Mouse (Mus musculus) T-helper 1 cell (primary cell): ENCODE measurements around the gene Src.
"Not testable (repeated sequence)": the region's sequence is repeated elsewhere in the genome, so short reads cannot be mapped to it uniquely, and the experiment has no call there.

ENCODE experiments used
- in situ Hi-C: fragments of 300-600 bp; cut with MboI, MseI; formaldehyde crosslinking; loops from one replicate; pipeline ENCODE4 v1.15.1; 2025; ENCODE audit warnings: high pct_unique_total_duplicates

The Src gene

DNA sequence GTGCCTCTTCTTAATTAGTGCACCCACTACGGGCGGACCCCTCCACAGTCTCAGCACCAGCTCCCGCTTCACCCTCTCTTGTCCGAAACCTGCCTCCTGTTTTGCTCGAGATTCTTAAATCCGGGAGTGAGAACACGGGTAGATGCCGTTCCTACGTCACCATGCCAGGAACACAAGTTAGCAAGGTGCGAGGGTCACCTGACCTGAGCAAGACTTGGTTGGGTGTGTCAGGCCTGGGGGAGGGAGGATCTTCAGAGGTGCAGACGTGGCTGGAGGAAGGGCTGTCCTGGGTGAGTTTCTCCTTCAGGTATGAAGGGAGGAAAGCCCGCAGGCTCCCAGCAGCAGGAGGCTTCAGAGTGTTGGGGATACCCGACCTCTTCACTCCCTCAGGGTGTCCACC is at the start of gene Src:
Src (plus strand) TSS at position 239 of the 400 bp plus-strand sequence.
- in situ Hi-C loops: loop anchor here (5.0 kb wide), 1 partner anchor 384 kb away; no protein-coding TSS in a partner anchor

DNA sequence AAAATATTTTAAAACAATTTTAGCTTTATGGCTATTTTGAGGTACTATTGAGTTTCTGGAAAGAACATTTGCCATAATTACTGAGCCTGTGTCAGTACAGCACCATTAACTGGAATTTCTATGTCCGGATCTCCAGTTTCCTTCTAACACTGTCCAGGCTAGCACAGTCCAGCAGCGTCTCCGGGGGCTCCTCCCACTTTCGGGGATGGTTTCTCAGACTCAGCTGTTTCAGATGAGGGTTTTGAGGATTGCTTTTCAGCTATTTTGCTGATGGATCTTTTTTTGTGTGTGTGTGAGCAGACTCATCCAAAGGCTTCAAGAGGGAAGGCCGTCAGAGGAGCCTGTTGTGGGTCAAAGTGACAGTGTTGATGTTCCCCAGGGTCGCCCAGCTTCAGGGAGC is 46.5 kb upstream of the Src start:
- in situ Hi-C loops: no loop called here

DNA sequence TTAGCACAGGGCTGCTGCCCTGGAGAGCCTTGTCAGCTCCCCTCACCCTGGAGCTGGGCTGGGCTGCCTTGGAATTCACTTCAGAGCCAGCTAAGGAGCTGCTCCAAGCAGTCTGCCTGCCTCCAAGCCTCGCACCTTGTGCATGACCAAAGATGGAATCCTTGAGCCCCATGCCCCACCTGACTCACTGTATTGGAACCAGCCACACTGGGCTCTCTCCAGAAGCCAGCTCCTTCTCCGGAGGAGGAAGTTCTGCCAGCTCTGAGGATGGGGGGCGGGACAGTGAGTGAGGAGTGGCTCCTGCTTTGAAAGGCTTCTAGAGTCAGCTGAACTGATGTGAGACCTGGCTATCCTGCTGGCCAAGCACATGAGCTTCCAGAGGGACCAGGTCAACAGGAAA is 44.6 kb upstream of the Src start:
- in situ Hi-C loops: no loop called here

DNA sequence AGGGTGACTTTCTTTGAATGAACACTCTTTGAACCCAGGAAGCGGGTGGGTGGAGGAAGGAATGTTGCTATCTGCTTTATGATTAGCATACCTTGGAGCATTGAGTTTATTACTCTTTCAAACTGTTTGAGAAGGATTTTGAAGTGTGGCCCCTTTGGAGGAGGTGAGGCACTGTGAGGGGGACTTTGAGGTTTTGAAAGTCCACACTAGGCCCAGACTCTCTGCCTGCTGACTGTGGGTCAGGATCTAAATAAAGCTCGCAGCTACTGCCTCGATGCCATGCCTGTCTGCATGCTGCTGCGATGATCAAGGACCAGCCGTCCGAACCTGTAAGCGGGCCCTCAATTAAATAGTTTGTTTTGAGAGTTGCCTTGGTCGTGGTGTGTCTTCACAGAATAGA is 43.2 kb upstream of the Src start:
- in situ Hi-C loops: no loop called here

DNA sequence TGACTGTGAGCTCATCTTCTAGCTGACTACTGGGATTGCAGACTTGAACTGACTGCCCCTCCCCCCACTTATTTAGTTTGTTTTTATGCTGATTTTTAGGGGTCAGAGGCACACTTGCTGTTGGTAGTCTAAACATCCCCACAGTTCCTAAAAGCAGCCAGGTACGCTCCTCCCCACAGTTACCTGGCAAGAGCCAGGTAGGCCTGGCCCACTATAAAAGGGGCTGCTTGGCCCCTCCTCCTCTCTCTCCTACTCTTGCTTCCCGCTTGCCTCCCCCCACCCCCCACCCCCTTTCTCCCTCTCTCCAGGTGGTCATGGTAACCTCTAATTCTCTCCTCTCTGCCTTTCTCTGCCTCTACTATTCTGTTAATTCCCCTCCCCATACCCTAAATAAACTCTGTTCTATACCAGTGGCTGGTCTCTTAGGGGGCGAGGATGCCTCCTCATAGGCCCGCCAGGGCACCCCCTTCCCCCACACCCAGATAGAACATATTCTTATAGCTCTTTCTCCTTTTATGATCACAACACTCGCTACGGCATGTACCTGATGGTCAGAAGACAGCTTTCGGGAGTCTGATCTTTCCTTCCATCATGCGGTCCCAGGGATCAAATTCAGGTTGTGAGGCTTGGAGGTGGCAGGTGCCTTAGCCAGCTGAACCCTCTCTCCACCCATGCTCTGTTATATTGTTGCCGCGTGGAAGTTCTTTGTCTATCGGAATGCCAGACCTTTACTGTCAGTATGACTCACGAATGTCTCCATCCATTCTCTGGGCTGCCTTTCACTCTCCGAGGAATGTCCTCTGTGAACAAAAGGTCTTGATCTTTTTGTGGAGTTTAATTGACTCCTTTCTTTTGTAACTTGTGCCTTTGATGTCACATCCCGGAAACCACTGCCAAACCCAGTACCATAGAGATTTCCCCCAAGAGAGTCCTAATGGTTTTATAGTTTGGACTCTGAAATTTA is 42.2 kb upstream of the Src start:
- in situ Hi-C loops: no loop called here

DNA sequence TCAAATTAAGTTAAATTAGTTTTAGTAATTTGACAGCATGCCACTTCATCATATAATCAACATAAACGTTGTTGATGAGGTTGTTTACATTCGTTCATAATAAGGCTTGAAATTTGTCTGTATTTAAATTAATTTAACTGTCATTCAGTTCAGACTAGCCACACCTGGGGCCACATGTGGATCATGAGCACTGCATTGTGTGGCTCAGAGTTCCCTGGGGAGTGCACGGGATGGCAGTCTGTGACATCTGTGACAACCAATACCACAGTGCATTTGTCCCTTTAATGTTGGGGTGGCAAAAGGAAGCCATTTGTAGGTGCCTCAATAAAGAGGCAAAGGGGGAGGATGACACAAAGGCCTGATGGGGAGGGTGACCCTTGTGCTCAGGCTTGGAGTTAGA is 41.2 kb upstream of the Src start:
- in situ Hi-C loops: no loop called here

DNA sequence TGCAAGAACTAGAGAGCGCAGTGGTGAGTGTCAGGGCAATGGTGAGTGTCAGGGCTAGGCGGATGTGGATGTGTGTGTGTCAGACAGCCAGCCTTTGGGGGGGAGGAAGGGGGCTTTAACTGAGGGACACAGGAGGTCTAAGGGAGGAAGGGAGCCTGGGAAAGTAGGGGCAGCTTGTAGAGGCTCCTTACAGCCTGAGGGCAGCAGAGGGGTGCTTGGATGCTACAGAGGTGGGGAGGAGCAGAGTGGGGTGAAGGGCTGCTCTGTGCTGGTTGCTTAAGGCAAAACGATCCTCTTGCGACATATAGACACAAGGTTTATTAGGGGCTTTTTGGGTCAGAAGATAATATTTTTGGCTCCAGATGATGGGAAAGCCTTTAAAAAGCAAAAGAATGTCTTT is 33.4 kb upstream of the Src start:
- in situ Hi-C loops: no loop called here

DNA sequence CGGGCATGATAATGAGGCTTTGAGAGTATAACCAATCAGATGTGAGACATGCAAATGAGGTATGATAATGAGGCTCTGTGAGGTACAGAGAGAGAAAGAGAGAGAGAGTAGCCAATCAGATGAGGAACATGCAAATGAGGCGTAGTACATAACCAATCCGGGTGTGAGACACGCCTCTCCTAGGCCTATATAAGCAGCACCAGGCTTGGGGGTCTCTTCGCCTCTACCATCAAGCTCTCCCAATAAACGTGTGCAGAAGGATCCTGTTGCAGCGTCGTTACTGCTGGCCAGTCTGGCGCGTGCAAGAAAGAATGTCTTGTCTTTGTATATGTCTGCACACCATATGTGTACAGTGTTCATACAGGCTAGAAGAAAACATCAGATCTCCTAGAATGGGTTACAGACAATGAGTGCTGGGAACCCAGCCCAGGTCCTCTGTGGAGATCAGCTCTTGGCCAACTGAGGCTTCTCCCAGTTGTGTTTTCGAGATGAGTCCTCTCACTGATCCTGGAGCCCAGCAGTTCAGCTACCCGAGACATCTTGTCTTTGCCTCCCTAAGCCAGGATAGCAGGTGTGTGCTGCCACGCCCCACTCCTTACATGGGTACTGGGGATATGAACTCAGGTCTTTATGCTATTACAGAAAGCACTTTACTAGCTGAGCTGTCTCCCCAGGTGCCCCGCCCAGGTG is 29.2 kb upstream of the Src start:
- in situ Hi-C loops: not testable (repeated sequence)

DNA sequence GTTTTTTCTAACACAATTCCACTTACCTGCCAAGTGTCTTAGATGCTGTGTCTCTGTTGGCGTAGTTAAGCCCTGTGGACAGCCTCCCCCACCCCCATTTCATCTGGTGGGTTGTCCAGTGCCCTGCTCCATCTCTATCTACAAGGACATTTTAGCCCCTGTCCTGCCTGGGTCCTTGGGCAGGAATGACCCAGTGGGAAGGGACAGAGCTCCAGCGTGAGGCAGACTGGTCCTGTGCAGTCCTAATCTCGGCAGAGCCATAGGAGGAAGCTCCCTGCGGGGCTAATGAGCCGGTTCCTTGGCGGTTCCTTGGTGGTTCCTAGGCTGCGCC is 28.7 kb upstream of the Src start:
- in situ Hi-C loops: no loop called here

DNA sequence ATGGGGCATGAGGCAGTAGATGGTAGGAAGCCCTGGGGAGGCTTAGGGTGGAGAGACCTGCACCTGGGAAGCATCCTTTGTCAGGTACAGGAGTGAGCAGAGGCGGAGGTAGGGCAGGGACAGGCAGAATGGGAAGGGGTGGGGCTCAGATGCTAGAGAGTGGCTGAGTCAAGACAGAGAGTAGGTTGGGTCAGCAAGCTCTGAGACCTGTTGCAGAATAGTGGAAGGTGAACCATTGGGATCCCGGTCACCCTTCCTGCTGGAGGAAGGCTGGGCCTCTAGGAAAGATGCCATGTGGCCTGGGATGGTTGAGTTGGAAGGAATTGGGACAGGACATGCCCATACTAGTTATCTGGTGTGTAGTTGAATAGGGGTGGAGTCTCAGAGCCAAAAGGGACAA is 25.9 kb upstream of the Src start:
- in situ Hi-C loops: no loop called here

DNA sequence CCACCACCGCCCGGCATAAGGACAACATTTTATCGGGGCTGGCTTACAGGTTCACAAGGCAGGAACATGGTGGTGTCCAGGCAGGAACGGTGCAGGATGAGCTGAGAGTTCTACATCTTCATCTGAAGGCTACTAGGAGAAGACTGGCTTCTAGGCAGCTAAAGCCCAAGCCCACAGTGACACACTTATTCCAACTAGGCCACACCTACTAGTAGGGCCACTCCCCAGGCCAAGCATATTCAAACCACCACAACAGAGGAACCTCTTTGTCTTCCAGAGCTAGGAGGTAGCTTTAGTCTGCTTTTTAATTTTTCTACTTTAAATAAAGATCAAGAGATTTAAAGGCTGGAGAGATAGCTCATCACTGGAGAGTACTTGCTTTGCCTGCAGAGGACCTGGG is 24.7 kb upstream of the Src start:
- in situ Hi-C loops: no loop called here

DNA sequence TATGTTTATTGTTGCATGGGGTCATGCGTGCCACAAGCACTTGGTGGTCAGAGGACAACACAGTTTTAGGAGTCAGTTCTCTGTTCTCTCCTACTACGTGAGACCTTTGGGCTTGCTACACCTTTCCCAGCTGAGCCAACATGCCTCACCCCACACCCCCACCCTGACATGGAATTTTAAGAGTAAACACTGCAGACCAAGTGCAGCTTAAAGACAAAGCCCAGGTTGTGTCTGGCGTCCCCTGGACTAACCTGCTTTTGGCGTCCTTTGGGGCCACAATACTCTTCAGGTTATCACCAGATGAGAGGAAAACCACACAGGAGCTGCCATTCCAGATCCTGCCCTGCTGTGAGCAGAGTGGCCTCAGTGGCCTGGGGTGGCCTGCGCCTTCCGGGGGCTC is 23.4 kb upstream of the Src start:
- in situ Hi-C loops: no loop called here

DNA sequence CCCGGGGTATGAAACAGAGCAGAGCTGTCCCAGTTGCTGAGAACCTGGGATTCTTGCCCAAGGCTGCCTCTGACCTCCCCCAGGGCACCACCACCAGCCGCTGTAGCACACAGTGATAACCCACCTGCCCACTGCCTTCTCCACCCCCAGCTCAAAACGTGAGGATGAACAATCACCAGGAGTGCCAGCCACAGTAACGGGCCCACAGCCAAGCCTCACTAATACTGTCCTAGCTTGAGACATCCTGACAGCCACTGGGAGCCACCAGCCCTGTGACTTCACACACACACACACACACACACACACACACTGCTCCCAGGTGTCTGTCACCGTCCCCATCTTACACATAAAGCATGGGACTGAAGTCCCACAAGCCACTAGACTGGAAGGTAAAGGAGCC is 22.9 kb upstream of the Src start:
- in situ Hi-C loops: no loop called here

DNA sequence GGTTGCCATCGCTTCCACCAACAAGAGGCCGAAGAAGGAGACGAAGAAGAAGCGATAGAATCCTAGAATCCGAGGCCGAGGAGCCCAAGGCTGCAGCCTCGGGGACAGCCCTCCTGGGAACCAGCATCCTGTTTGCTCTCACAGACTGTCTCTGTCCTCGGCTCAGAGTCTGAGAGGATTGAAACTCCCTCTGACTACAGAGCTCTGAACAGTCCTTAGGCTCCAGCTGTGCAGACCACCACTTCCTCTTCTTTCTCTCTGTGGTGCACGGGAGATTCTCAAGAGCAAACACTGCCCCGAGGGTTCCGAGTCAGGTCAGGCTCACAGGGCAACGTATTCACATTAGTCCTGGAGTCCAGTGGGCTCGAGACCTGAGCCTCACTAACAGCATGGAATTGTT is 22.3 kb upstream of the Src start:
- in situ Hi-C loops: no loop called here

DNA sequence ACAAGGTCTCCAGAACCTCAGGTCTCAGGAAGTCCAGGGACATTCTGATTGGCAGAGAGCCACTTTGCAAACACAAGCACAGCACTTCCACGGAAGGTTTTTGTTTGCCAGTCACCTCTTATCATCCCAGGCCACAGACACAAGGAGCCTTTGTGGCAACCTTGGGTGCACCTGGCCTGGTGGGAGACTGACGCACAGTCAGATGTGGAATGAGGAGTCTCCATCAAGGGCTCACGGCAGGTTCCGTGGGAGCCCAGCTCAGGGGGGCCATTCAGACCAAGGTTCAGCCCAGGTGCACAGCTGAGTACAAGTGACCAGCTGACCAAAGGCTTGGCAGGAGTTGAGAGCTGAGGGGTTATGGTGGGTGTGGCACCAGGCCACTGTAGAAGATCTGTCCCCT is 20.9 kb upstream of the Src start:
- in situ Hi-C loops: no loop called here

DNA sequence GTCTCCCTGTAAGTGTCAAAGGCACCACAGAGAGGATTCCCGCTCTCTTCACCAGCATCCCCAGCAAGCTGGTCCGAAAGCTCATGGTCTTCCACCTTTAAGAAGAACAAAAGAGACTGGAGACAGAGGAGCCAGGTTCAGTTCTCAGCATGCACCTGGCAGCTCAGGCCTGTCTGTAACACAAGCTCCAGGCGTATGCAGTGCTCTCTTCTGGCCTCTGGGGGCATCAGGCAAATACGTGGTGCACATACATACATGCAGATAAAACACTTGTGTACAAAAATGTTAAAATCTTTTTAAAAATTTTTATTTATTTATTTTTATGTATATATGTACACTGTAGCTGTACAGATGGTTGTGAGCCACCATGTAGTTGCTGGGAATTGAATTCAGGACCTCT is 19.7 kb upstream of the Src start:
- in situ Hi-C loops: no loop called here

DNA sequence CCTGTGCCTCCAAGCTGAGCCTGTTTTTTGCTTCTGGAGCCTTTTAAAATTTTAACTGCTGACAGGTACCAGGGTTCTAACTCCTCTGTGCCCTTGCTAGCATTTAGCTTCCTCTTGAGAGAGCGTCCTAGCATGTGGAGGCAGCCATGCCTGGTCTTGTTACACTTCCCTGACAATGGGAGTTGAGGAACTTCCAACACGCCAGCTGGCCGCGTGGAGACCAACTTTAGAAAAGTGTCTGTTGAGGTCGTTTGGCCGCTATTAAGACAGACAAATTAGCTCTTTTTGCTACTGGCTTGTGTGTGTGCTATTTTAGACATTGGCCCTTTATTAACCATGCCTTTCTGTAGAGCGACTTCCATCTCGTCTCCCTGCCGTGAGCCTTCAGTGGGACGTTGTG is 18.4 kb upstream of the Src start:
- in situ Hi-C loops: no loop called here

DNA sequence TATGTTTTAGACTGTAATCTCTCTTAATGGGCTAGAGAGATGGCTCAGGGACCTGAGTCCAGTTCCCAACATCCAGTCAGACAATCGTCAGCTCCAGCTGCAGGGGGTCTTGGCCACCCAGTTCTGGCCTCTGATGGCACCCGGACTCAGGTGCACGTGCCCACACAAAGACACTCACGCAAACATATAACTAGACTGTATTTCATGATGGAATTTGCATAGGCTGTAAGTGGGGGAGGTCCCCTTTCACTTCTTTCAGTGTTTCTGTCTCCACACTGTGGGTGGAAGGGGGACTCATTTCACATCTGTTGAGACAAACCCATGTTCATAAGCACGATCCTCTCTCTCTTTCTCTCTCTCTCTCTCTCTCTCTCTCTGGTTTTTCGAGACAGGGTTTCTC is 17.8 kb upstream of the Src start:
- in situ Hi-C loops: no loop called here

DNA sequence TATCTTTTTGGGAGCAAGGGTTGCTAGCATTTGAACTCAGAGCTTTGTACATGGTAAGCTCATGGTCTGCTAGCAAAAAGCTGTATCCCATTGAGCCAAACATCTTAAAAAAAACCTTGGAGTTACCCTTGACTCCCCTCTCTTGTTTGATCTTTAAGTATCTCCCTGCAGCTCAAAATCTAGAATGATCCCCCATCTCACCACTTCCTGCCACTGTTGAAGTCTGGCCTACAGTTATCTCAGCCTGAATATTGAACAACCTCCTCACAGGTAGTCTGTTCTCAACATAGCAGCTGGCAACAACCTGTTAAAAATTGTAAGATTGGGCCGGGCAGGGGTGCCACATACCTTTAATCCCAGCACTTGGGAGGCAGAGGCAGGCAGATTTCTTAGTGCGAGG is 17.0 kb upstream of the Src start:
- in situ Hi-C loops: no loop called here

DNA sequence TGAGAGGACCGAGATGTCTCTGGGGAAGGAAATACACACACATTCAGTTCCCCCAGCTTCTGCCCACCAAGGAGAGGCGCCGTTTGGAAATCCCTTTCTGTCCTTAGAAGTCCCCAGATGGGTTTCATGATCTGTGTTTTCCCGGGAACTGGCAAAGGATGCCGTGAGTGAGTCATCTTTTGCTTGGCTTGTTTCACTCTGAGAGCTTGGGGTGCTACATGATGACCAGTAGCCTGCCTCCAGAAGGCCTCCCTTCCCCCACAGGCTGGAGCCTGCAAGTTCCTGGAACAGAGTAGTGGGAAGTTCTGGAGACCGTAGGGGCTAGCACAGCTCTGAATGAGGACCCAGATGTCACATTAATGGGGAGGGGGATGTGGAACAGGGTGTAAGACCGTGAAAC is 10.6 kb upstream of the Src start:
- in situ Hi-C loops: no loop called here

DNA sequence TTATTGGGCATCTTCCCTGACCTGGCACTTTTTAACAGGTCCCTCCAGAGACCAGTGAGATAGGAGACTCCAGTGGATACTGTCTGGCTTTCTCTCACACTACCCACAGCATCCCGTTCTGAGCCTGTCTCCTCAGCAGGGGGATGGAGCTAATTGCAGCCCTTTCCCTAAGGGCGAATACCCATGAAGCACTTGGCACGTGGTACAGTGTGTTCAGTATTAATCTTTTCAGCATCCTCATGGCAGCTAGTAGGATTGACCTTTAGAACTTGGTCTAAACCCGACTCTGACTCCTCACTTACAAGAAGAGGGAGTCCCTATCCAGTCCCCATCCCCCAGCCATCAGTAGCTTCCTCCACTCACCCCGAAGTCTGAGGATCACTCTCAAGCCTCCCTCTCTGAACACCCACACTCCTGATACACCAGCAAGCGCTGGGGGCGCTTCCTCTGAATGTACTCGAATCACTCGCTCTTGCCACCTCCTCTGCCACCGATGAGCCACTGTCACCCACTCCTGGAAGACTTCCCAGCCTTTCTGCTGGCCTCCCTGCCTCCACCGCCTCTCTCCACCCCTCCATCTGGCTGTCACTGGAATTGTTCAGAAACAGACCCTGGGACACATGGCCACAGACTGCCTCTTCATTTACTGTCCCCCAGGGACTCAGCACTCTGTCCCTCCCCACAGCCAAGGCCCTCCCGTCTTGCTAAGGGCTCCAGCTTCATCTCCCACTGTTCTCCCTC is 8.3 kb upstream of the Src start:
- in situ Hi-C loops: no loop called here

DNA sequence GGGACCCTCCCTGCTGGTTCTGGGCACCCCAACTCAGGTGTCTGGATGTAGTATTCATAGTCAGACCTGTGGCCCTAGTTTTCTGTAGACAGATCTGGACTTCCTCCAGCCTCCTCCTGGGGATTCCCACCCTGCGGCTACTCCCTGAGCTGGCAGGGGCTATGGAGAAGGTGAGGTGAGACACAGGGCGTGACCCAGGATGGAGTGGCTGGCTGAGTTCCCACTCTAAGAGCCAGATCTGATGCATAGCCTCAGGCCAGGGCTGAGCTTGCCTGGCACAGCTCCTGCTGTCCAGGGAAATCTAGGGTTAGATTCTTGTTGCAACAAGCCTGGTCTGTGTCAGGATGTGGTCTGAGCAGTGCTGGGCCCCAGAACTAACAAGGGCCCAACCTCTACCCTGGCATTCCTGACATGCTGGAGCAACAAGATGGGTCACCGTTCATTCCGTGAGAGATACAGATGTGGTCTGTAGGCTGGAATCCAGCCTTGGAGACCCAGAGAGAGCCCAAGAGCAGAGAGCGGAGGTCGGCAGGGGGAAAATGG is 7.0 kb upstream of the Src start:
- in situ Hi-C loops: no loop called here
